Mouse (Mus musculus) liver, embryonic 14.5 days (tissue): Measurements from ENCODE around the gene 1600014C23Rik. TPM values are rescaled to one million over a fixed set of nuclear protein-coding genes. Genes with fewer than 3 reads are reported as not detected.

Source experiments
- ATAC-seq: fragments of 200-750 bp; cut with Nextera tagmentation; 2 replicates; pipeline ENCODE4 v1.8.0; 2017; ENCODE audit warnings: moderate number of reproducible peaks, mild to moderate bottlenecking, moderate library complexity; ENCODE audit not compliant: insufficient read depth
- DNase-seq, 3 experiments: peaks; one replicate each; pipeline ENCODE4 v3.0.0-alpha.2; 2012 to 2013; ENCODE audit warnings: low read depth in 3 of 3, low spot score in 3 of 3
- H3K27ac ChIP-seq: fragments of 300-500 bp; sonication (generic); 2 replicates; pipeline ENCODE4 v1.5.1; 2014; ENCODE audit warnings: moderate library complexity, mild to moderate bottlenecking, control low read depth, inconsistent platforms
- H3K27me3 ChIP-seq: fragments of 300-500 bp; sonication (generic); 2 replicates; pipeline ENCODE4 v1.6.1; 2014; ENCODE audit warnings: mild to moderate bottlenecking, low read length, moderate library complexity; ENCODE audit not compliant: control insufficient read depth, insufficient read depth
- H3K36me3 ChIP-seq: fragments of 300-500 bp; sonication (generic); replicated peaks from 2 replicates; pipeline ENCODE4 v1.6.1; 2014; ENCODE audit warnings: low read depth; ENCODE audit not compliant: control insufficient read depth, insufficient read depth
- H3K4me1 ChIP-seq, 2 experiments: fragments of 200-500 bp in 1 of 2; fragments of 300-500 bp in 1 of 2; sonication (generic) in 1 of 2; replicated peaks; 2 replicates each; pipeline ENCODE4 v1.6.1; 2012 to 2014; ENCODE audit warnings: antibody characterized with exemption in 1 of 2, inconsistent platforms in 1 of 2, low read length in 1 of 2; ENCODE audit not compliant: control insufficient read depth in 2 of 2, insufficient read depth in 2 of 2
- H3K4me2 ChIP-seq: fragments of 300-500 bp; sonication (generic); 2 replicates; pipeline ENCODE4 v1.6.1; 2014; ENCODE audit warnings: low read depth, mild to moderate bottlenecking, control low read depth, moderate library complexity
- H3K4me3 ChIP-seq, 2 experiments: fragments of 200-500 bp in 1 of 2; fragments of 300-500 bp in 1 of 2; sonication (generic) in 1 of 2; 2 replicates each; pipeline ENCODE4 v1.5.1; 2012 to 2014; ENCODE audit warnings: low read depth in 2 of 2, low read length in 2 of 2, mild to moderate bottlenecking in 2 of 2, control low read depth in 1 of 2, inconsistent platforms in 1 of 2, moderate library complexity in 1 of 2; ENCODE audit not compliant: insufficient read depth in 1 of 2
- H3K9ac ChIP-seq: fragments of 300-500 bp; sonication (generic); replicated peaks from 2 replicates; pipeline ENCODE4 v1.6.1; 2014; ENCODE audit warnings: mild to moderate bottlenecking, control low read depth, moderate library complexity
- H3K9me3 ChIP-seq: fragments of 300-500 bp; sonication (generic); 2 replicates; pipeline ENCODE4 v1.6.1; 2016; ENCODE audit warnings: low read length, mixed read lengths; ENCODE audit not compliant: control insufficient read depth
- CTCF ChIP-seq: IDR thresholded peaks from 2 replicates; pipeline ENCODE4 v1.5.1; 2016; ENCODE audit warnings: antibody characterized with exemption, low read depth, control low read depth
- EP300 ChIP-seq: IDR thresholded peaks from 2 replicates; pipeline ENCODE4 v1.6.1; 2016; ENCODE audit warnings: antibody characterized with exemption, low read depth
- WGBS: fragments of 180-500 bp; shearing (Covaris S2); extraction: QIAGEN DNeasy Blood & Tissue Kit; methylation state at CpG from one replicate; pipeline ENCODE4 v1.1.7; 2014; ENCODE audit not compliant: insufficient replicate concordance; 5-methylcytosine and 5-hydroxymethylcytosine counted together
- polyA plus RNA-seq, 2 experiments: library from polyadenylated mRNA; depleted of rRNA in 1 of 2; stranded (reverse) in 1 of 2; unstranded in 1 of 2; fragments of >200 nt; fragmentation: Nextera tagmentation in 1 of 2; extraction: Ambion mirVana in 1 of 2; gene quantifications; 2 replicates each; pipeline versions ENCODE4 v1.2.1 to v1.2.3; 2012 to 2014

Gene 1600014C23Rik
- polyA plus RNA-seq, 2 experiments: not detected

GRCm38 (mm10) chr17:45734333-45734732 lies 689 bp upstream of the 1600014C23Rik start:
- Histone ChIP-seq H3K4me2 (peak overlapping the region; percentile 61), H3K27ac (no peak overlapping the region), H3K27me3 (peaks cover 16% of the 10 kb centered on the region), H3K36me3 (no peaks in the 10 kb centered on the region), H3K4me3 (no peak overlapping the region), H3K9ac (no peak overlapping the region), H3K9me3 (no peaks in the 10 kb centered on the region), H3K4me1 (peaks cover 18 to 31% of the 10 kb centered on the region in 2 experiments)
- DNase-seq: no peak
- no peak for ATAC-seq
- TF ChIP-seq CTCF: no peak
- no peak for TF ChIP-seq EP300
- WGBS: 30% methylated on average over 3 of the region's 3 CpGs

- H3K4me2 ChIP-seq: peak overlapping the region; percentile 61
- 54% methylated on average over 19 of the region's 19 CpGs for WGBS
- no peaks in the 10 kb centered on the region for H3K36me3 ChIP-seq
- H3K9me3 ChIP-seq: no peaks in the 10 kb centered on the region
- H3K27me3 ChIP-seq: peaks cover 16% of the 10 kb centered on the region
- H3K9ac ChIP-seq: no peak overlapping the region
- DNase-seq (no peak), ATAC-seq (no peak)
- TF ChIP-seq EP300: no peak
- no peak overlapping the region for H3K27ac ChIP-seq
- H3K4me1 ChIP-seq: peaks cover 18 to 31% of the 10 kb centered on the region in 2 experiments
- no peak overlapping the region; a peak in 1 of 4 replicates for H3K4me3 ChIP-seq
These were observed 458 bp downstream of the 1600014C23Rik start for GRCm38 (mm10) chr17:45733038-45733734.

- H3K4me2 ChIP-seq: no peak overlapping the region
- DNase-seq (peak in 2 of 3 experiments; percentile 62 to 65), ATAC-seq (no peak)
- no peak overlapping the region for H3K4me3 ChIP-seq
- H3K9ac ChIP-seq: no peak overlapping the region
- peaks cover 18 to 31% of the 10 kb centered on the region in 2 experiments for H3K4me1 ChIP-seq
- WGBS: 28% methylated on average over 9 of the region's 9 CpGs
- H3K9me3 ChIP-seq: no peaks in the 10 kb centered on the region
- peak; percentile 95 for TF ChIP-seq CTCF
- TF ChIP-seq EP300: no peak
- H3K27me3 ChIP-seq: peaks cover 16% of the 10 kb centered on the region
- no peak overlapping the region for H3K27ac ChIP-seq
- no peaks in the 10 kb centered on the region for H3K36me3 ChIP-seq
These were observed 2.3 kb downstream of the 1600014C23Rik start for GRCm38 (mm10) chr17:45731172-45731864.

GRCm38 (mm10) chr17:45730696-45731095 lies 2.9 kb downstream of the 1600014C23Rik start:
- 73% methylated on average over 4 of the region's 4 CpGs for WGBS
- ATAC-seq (no peak), DNase-seq (no peak)
- H3K9ac ChIP-seq: no peak overlapping the region
- peaks cover 18 to 30% of the 10 kb centered on the region in 2 experiments for H3K4me1 ChIP-seq
- no peak overlapping the region for H3K4me2 ChIP-seq
- no peak overlapping the region for H3K4me3 ChIP-seq
- no peak overlapping the region for H3K27ac ChIP-seq
- no peaks in the 10 kb centered on the region for H3K9me3 ChIP-seq
- peaks cover 16% of the 10 kb centered on the region for H3K27me3 ChIP-seq
- no peaks in the 10 kb centered on the region for H3K36me3 ChIP-seq
- TF ChIP-seq CTCF (no peak), EP300 (no peak)

GRCm38 (mm10) chr17:45729387-45729786 lies 4.3 kb downstream of the 1600014C23Rik start:
- ATAC-seq: no peak
- Histone ChIP-seq H3K4me3 (no peak overlapping the region), H3K4me2 (no peak overlapping the region), H3K36me3 (no peaks in the 10 kb centered on the region), H3K4me1 (peaks cover 12 to 19% of the 10 kb centered on the region in 2 experiments), H3K27ac (no peak overlapping the region), H3K9me3 (no peaks in the 10 kb centered on the region), H3K27me3 (peaks cover 16% of the 10 kb centered on the region), H3K9ac (no peak overlapping the region)
- no peak for TF ChIP-seq EP300
- no peak for TF ChIP-seq CTCF
- DNase-seq: no peak
- WGBS: 56% methylated on average over 10 of the region's 10 CpGs
